ENCODE assay signal across 27 mouse cellular contexts in genomic region chr1:164087872-164088271, GRCm38 (mm10). TPM values are rescaled to one million over a fixed set of nuclear protein-coding genes. Genes with fewer than 3 reads are reported as not detected.
A peak's percentile ranks its signal among the peaks of the same experiment; 100 is the strongest.
DNase-seq lines count a peak whose midpoint lies in the region; ATAC-seq and TF ChIP-seq lines count a peak whose summit lies in the region.
"Had no signal": no experiment of that assay in that cellular context is flagged by ENCODE, and none has a peak within 500 bp of the region (broad histone marks: within the 10 kb centered on the region; RNA-seq: fewer than 3 reads in every experiment).

No protein-coding gene starts in this region.

- no peaks in the 10 kb centered on the region for H3K4me1 ChIP-seq in lung, postnatal 0 days (ENCODE audit: insufficient read depth, low read depth, low read length)
- H3K4me1 ChIP-seq: embryonic facial prominence, embryonic 15.5 days; forebrain, embryonic 10.5 days; heart, embryonic 13.5 days; hindbrain, embryonic 15.5 days had no signal

- 83% methylated on average over 5 of the region's 5 CpGs for WGBS in lung, postnatal 0 days

- peak; percentile 7 for DNase-seq in lung, postnatal 0 days (ENCODE audit: low spot score)
- DNase-seq in lung, postnatal 10 days: no peak
- DNase-seq in embryo, embryonic 9.5 days (ENCODE audit: extremely low spot score): no peak
- DNase-seq in spleen, postnatal 14 days (ENCODE audit: low spot score in 2 of 2): no peak
- DNase-seq: adrenal gland, adult 8-10 months; adrenal gland, postnatal 36 days; B cell, adult 2 months; cerebellum, adult 11 months; cerebellum, adult 8-10 months; cerebellum, postnatal 25 days; gastrocnemius, adult 2 months; gastrocnemius, postnatal 25 days; heart, adult 11 months; heart, postnatal 36 days had no signal

- H3K9me3 ChIP-seq in lung, postnatal 0 days (ENCODE audit: low read length): no peaks in the 10 kb centered on the region
- H3K9me3 ChIP-seq: embryonic facial prominence, embryonic 15.5 days; forebrain, embryonic 10.5 days; G1E; heart, embryonic 13.5 days; hindbrain, embryonic 15.5 days had no signal

- ATAC-seq in lung, postnatal 0 days: no peak
- peak; percentile 78 for ATAC-seq in granulocyte monocyte progenitor cell, adult 5-6 weeks (replicated peaks; ENCODE audit: poor library complexity, severe bottlenecking)
- peak; percentile 59 for ATAC-seq in monocyte, adult 5-6 weeks (replicated peaks; ENCODE audit: insufficient number of reproducible peaks, low FRiP score, low TSS enrichment, poor library complexity, severe bottlenecking)
- ATAC-seq: CD4-positive, CD25-positive, alpha-beta regulatory T cell, adult 4 months; forebrain, embryonic 14.5 days had no signal

- H3K4me2 ChIP-seq in lung, postnatal 0 days (replicated peaks; ENCODE audit: low read depth, low read length): no peak overlapping the region
- H3K4me2 ChIP-seq: embryonic facial prominence, embryonic 15.5 days; heart, embryonic 13.5 days; hindbrain, embryonic 15.5 days had no signal

- no peak overlapping the region for H3K27ac ChIP-seq in lung, postnatal 0 days (ENCODE audit: low read length)
- H3K27ac ChIP-seq: embryonic facial prominence, embryonic 15.5 days; forebrain, embryonic 10.5 days; gastrocnemius, adult 2 months; heart, embryonic 13.5 days; hindbrain, embryonic 15.5 days had no signal

- H3K36me3 ChIP-seq in lung, postnatal 0 days (ENCODE audit: insufficient read depth, low read length): no peaks in the 10 kb centered on the region
- H3K36me3 ChIP-seq: embryonic facial prominence, embryonic 15.5 days; forebrain, embryonic 10.5 days; G1E; heart, embryonic 13.5 days; hindbrain, embryonic 15.5 days had no signal

- no peak overlapping the region for H3K4me3 ChIP-seq in lung, postnatal 0 days (ENCODE audit: low read depth, low read length)
- H3K4me3 ChIP-seq: embryonic facial prominence, embryonic 15.5 days; erythroblast, embryonic 14.5 days; forebrain, embryonic 10.5 days; gastrocnemius, adult 2 months; heart, embryonic 13.5 days; hindbrain, embryonic 15.5 days had no signal

- no peak for TF ChIP-seq CTCF in lung, postnatal 0 days (IDR thresholded peaks at IDR 0.05)

- no peaks in the 10 kb centered on the region for H3K27me3 ChIP-seq in lung, postnatal 0 days (replicated peaks; ENCODE audit: insufficient read depth, low read length)
- H3K27me3 ChIP-seq: embryonic facial prominence, embryonic 15.5 days; heart, embryonic 13.5 days; hindbrain, embryonic 15.5 days had no signal

- H3K9ac ChIP-seq in lung, postnatal 0 days (replicated peaks; ENCODE audit: low read depth): no peak overlapping the region
- H3K9ac ChIP-seq: embryonic facial prominence, embryonic 15.5 days; heart, embryonic 13.5 days; hindbrain, embryonic 15.5 days had no signal

- no peak for TF ChIP-seq EP300 in lung, postnatal 0 days (IDR thresholded peaks at IDR 0.05)

RNA-seq across cellular contexts. Expression of gene Sell, which starts 26.1 kb away (rescaled TPM):
- polyA plus RNA-seq in lung, postnatal 0 days (2015; fragmentation: Nextera tagmentation; extraction: Ambion mirVana): 2.9 and 3.4 TPM in 2 replicates
- 242 and 318 TPM in 2 replicates for total RNA-seq in granulocyte monocyte progenitor cell, adult 5-6 weeks (2014; fragmentation: Nextera tagmentation)
- total RNA-seq in granulocyte monocyte progenitor cell, adult 5-6 weeks (2017): 272 and 305 TPM in 2 replicates
- total RNA-seq in monocyte, adult 5-6 weeks (2017): 238 to 507 TPM (median 268 TPM) in 3 replicates
- polyA plus RNA-seq: erythroblast, embryonic 14.5 days; forebrain, embryonic 10.5 days; G1E; hindbrain, embryonic 11.5 days had no signal

RNA-seq across cellular contexts. Expression of gene Selp, which starts 27.2 kb away (rescaled TPM):
- polyA plus RNA-seq in lung, postnatal 0 days (2015; fragmentation: Nextera tagmentation; extraction: Ambion mirVana): 0.39 and 0.76 TPM in 2 replicates
- 2.2 and 3.7 TPM in 2 replicates for total RNA-seq in granulocyte monocyte progenitor cell, adult 5-6 weeks (2014; fragmentation: Nextera tagmentation)
- 0.60 and 1.5 TPM in 2 replicates for total RNA-seq in granulocyte monocyte progenitor cell, adult 5-6 weeks (2017)
- total RNA-seq in monocyte, adult 5-6 weeks (2017): 1.6 to 3.5 TPM (median 1.7 TPM) in 3 replicates
- polyA plus RNA-seq: brain, embryonic 14.5 days; embryonic facial prominence, embryonic 11.5 days; forebrain, embryonic 10.5 days; forebrain, embryonic 14.5 days; G1E; hindbrain, embryonic 15.5 days had no signal

RNA-seq across cellular contexts. Expression of gene Sele, which starts 39.8 kb away (rescaled TPM):
- polyA plus RNA-seq in lung, postnatal 0 days (2015; fragmentation: Nextera tagmentation; extraction: Ambion mirVana): 0.05 TPM in 1 of 2 replicates, not detected in the other
- total RNA-seq in granulocyte monocyte progenitor cell, adult 5-6 weeks (2014; fragmentation: Nextera tagmentation): not detected in 2 replicates
- 0.05 TPM in 1 of 2 replicates, not detected in the other for total RNA-seq in granulocyte monocyte progenitor cell, adult 5-6 weeks (2017)
- 0.57 to 0.85 TPM in 2 of 3 replicates, not detected in the other for total RNA-seq in monocyte, adult 5-6 weeks (2017)
- total RNA-seq: gastrocnemius, adult 2 months had no signal
- polyA plus RNA-seq: embryonic facial prominence, embryonic 11.5 days; erythroblast, embryonic 14.5 days; forebrain, embryonic 10.5 days; forebrain, embryonic 14.5 days; G1E; hindbrain, embryonic 11.5 days; hindbrain, embryonic 15.5 days had no signal
